Mouse (Mus musculus) heart, embryonic 10.5 days (tissue): ENCODE measurements around the gene Nfe2l2. TPM values are rescaled to one million over a fixed set of nuclear protein-coding genes. Genes with fewer than 3 reads are reported as not detected.
"Not testable (repeated sequence)": the region's sequence is repeated elsewhere in the genome, so short reads cannot be mapped to it uniquely, and the experiment has no call there.

Source experiments
- DNase-seq: peaks from one replicate; pipeline ENCODE4 v3.0.0-alpha.2; 2017; ENCODE audit warnings: low spot score
- H3K27ac ChIP-seq: fragments of 300-500 bp; sonication (generic); 2 replicates; pipeline ENCODE4 v1.5.1; 2016; ENCODE audit warnings: mild to moderate bottlenecking
- H3K27me3 ChIP-seq: fragments of 300-500 bp; sonication (generic); 2 replicates; pipeline ENCODE4 v1.6.1; 2016; ENCODE audit warnings: mild to moderate bottlenecking; ENCODE audit not compliant: poor library complexity, insufficient read depth, severe bottlenecking
- H3K36me3 ChIP-seq: fragments of 300-500 bp; sonication (generic); 2 replicates; pipeline ENCODE4 v1.6.1; 2016; ENCODE audit warnings: mild to moderate bottlenecking, moderate library complexity
- H3K4me1 ChIP-seq: fragments of 300-500 bp; sonication (generic); 2 replicates; pipeline ENCODE4 v1.6.1; 2016; ENCODE audit warnings: mild to moderate bottlenecking
- H3K4me3 ChIP-seq: fragments of 300-500 bp; sonication (generic); 2 replicates; pipeline ENCODE4 v1.5.1; 2016; ENCODE audit warnings: mild to moderate bottlenecking, moderate library complexity
- H3K9me3 ChIP-seq: fragments of 300-500 bp; sonication (generic); 2 replicates; pipeline ENCODE4 v1.6.1; 2016; ENCODE audit warnings: mild to moderate bottlenecking, moderate library complexity
- WGBS: fragments of 180-500 bp; shearing (Covaris S2); methylation state at CpG from one replicate; pipeline ENCODE4 v1.1.7; 2016; 5-methylcytosine and 5-hydroxymethylcytosine counted together
- polyA plus RNA-seq: library from polyadenylated mRNA; unstranded; fragments of >200 nt; fragmentation: Nextera tagmentation; extraction: Ambion mirVana; gene quantifications from 2 replicates; pipeline ENCODE4 v1.2.1, GENCODE M21; 2016

Gene Nfe2l2
- polyA plus RNA-seq, 1 experiment from 2014 or later = 45.0 TPM

- Histone ChIP-seq H3K36me3 (peaks cover under 1% of the 10 kb centered on the region; the same call in 1 of the 2 replicates), H3K4me1 (no peaks in the 10 kb centered on the region), H3K9me3 (no peaks in the 10 kb centered on the region), H3K4me3 (no peak overlapping the region), H3K27ac (no peak overlapping the region), H3K27me3 (no peaks in the 10 kb centered on the region)
- WGBS = 91% methylated on average over 1 of the region's 1 CpGs
- DNase-seq = no peak
These were observed 54.0 kb downstream of the Nfe2l2 start for GRCm38 (mm10) chr2:75650437-75650836.

GRCm38 (mm10) chr2:75645251-75645650 is 59.2 kb downstream of the Nfe2l2 start:
- WGBS = 88% methylated on average over 12 of the region's 12 CpGs
- DNase-seq = no peak
- peaks cover 4% of the 10 kb centered on the region; the same call in 1 of the 2 replicates for H3K36me3 ChIP-seq
- H3K9me3 ChIP-seq = 0 out of 2 replicates have a peak, but pooled peaks cover 4% of the 10 kb centered on the region
- no peaks in the 10 kb centered on the region for H3K27me3 ChIP-seq
- H3K27ac ChIP-seq = no peak overlapping the region
- peaks cover 14% of the 10 kb centered on the region for H3K4me1 ChIP-seq
- no peak overlapping the region for H3K4me3 ChIP-seq

- Histone ChIP-seq H3K27me3 (no peaks in the 10 kb centered on the region), H3K27ac (no peak overlapping the region), H3K36me3 (peaks cover 4% of the 10 kb centered on the region; the same call in 1 of the 2 replicates), H3K4me1 (peaks cover 14% of the 10 kb centered on the region), H3K9me3 (0 out of 2 replicates have a peak, but pooled peaks cover 4% of the 10 kb centered on the region), H3K4me3 (no peak overlapping the region)
- no peak for DNase-seq
- 77% methylated on average over 6 of the region's 6 CpGs for WGBS
These were observed 60.5 kb downstream of the Nfe2l2 start for GRCm38 (mm10) chr2:75643950-75644349.

- Histone ChIP-seq H3K27ac (no peak overlapping the region), H3K9me3 (0 out of 2 replicates have a peak, but pooled peaks cover 4% of the 10 kb centered on the region), H3K36me3 (peaks cover 4% of the 10 kb centered on the region; the same call in 1 of the 2 replicates), H3K4me3 (no peak overlapping the region), H3K4me1 (peaks cover 14% of the 10 kb centered on the region), H3K27me3 (no peaks in the 10 kb centered on the region)
- 82% methylated on average over 8 of the region's 8 CpGs for WGBS
- DNase-seq = no peak
These were observed 61.5 kb downstream of the Nfe2l2 start for GRCm38 (mm10) chr2:75642795-75643550.

GRCm38 (mm10) chr2:75642312-75642711 is 62.1 kb downstream of the Nfe2l2 start:
- not testable (repeated sequence) for H3K4me3 ChIP-seq, H3K27ac ChIP-seq
- 35% methylated on average over 4 of the region's 4 CpGs for WGBS

GRCm38 (mm10) chr2:75639535-75639934 is 64.9 kb downstream of the Nfe2l2 start:
- H3K4me3 ChIP-seq, H3K9me3 ChIP-seq, H3K36me3 ChIP-seq, H3K27me3 ChIP-seq, H3K27ac ChIP-seq, DNase-seq: not testable (repeated sequence)
- 13% methylated on average over 11 of the region's 12 CpGs for WGBS
- peaks cover 14% of the 10 kb centered on the region for H3K4me1 ChIP-seq

More at GRCm38 (mm10) chr2:75642312-75642711, 62.1 kb downstream of the Nfe2l2 start:
- not testable (repeated sequence) for H3K9me3 ChIP-seq, H3K36me3 ChIP-seq, DNase-seq, H3K27me3 ChIP-seq
- H3K4me1 ChIP-seq = peaks cover 14% of the 10 kb centered on the region

GRCm38 (mm10) chr2:75637822-75638221 is 66.6 kb downstream of the Nfe2l2 start:
- H3K4me3 ChIP-seq, H3K27me3 ChIP-seq, H3K4me1 ChIP-seq, H3K36me3 ChIP-seq, DNase-seq, H3K9me3 ChIP-seq, H3K27ac ChIP-seq: not testable (repeated sequence)
- 89% methylated on average over 6 of the region's 6 CpGs for WGBS

GRCm38 (mm10) chr2:75637361-75637760 is 67.1 kb downstream of the Nfe2l2 start:
- no peaks in the 10 kb centered on the region for H3K27me3 ChIP-seq
- DNase-seq = no peak
- no peak overlapping the region for H3K4me3 ChIP-seq
- no peaks in the 10 kb centered on the region for H3K9me3 ChIP-seq
- H3K36me3 ChIP-seq = no peaks in the 10 kb centered on the region
- no peak overlapping the region for H3K27ac ChIP-seq
- H3K4me1 ChIP-seq = peaks cover 6% of the 10 kb centered on the region

GRCm38 (mm10) chr2:75637055-75637304 is 67.5 kb downstream of the Nfe2l2 start:
- H3K9me3 ChIP-seq, DNase-seq, H3K4me3 ChIP-seq, H3K36me3 ChIP-seq, H3K4me1 ChIP-seq, H3K27ac ChIP-seq, H3K27me3 ChIP-seq: not testable (repeated sequence)
- WGBS = 81% methylated on average over 2 of the region's 2 CpGs

GRCm38 (mm10) chr2:75636261-75637054 is 68.0 kb downstream of the Nfe2l2 start:
- WGBS = 64% methylated on average over 6 of the region's 6 CpGs
- H3K27ac ChIP-seq = no peak overlapping the region
- peak; percentile 70 for DNase-seq

GRCm38 (mm10) chr2:75634431-75634830 is 70.0 kb downstream of the Nfe2l2 start:
- H3K4me3 ChIP-seq, H3K27ac ChIP-seq, H3K27me3 ChIP-seq, H3K9me3 ChIP-seq, H3K36me3 ChIP-seq: not testable (repeated sequence)
- DNase-seq = peak; percentile 41
- peaks cover 11% of the 10 kb centered on the region for H3K4me1 ChIP-seq
- WGBS = 91% methylated on average over 14 of the region's 14 CpGs

More at GRCm38 (mm10) chr2:75636261-75637054, 68.0 kb downstream of the Nfe2l2 start:
- no peaks in the 10 kb centered on the region for H3K9me3 ChIP-seq
- H3K36me3 ChIP-seq = no peaks in the 10 kb centered on the region
- no peak overlapping the region for H3K4me3 ChIP-seq
- H3K4me1 ChIP-seq = peaks cover 11% of the 10 kb centered on the region
- no peaks in the 10 kb centered on the region for H3K27me3 ChIP-seq

- 71% methylated on average over 5 of the region's 5 CpGs for WGBS
- no peak overlapping the region for H3K4me3 ChIP-seq
- peak; percentile 77 for DNase-seq
- H3K27ac ChIP-seq = no peak overlapping the region
- H3K36me3 ChIP-seq = no peaks in the 10 kb centered on the region
- no peaks in the 10 kb centered on the region for H3K9me3 ChIP-seq
- no peaks in the 10 kb centered on the region for H3K27me3 ChIP-seq
- H3K4me1 ChIP-seq = peaks cover 11% of the 10 kb centered on the region
These were observed 70.7 kb downstream of the Nfe2l2 start for GRCm38 (mm10) chr2:75633784-75634183.

- H3K4me1 ChIP-seq = peaks cover 11% of the 10 kb centered on the region
- DNase-seq = peak; percentile 63
- no peaks in the 10 kb centered on the region for H3K36me3 ChIP-seq
- no peaks in the 10 kb centered on the region for H3K9me3 ChIP-seq
- WGBS = 52% methylated on average over 6 of the region's 6 CpGs
- no peaks in the 10 kb centered on the region for H3K27me3 ChIP-seq
- no peak overlapping the region for H3K4me3 ChIP-seq
- no peak overlapping the region for H3K27ac ChIP-seq
These were observed 71.1 kb downstream of the Nfe2l2 start for GRCm38 (mm10) chr2:75633381-75633780.
